Mouse (Mus musculus): ENCODE data around the gene Tmem97. TPM values are rescaled to one million over a fixed set of nuclear protein-coding genes. Genes with fewer than 3 reads are reported as not detected.

Gene Tmem97
- total RNA-seq (2023) = 1 to 10 TPM; 7.8 to 8.4 TPM

DNA sequence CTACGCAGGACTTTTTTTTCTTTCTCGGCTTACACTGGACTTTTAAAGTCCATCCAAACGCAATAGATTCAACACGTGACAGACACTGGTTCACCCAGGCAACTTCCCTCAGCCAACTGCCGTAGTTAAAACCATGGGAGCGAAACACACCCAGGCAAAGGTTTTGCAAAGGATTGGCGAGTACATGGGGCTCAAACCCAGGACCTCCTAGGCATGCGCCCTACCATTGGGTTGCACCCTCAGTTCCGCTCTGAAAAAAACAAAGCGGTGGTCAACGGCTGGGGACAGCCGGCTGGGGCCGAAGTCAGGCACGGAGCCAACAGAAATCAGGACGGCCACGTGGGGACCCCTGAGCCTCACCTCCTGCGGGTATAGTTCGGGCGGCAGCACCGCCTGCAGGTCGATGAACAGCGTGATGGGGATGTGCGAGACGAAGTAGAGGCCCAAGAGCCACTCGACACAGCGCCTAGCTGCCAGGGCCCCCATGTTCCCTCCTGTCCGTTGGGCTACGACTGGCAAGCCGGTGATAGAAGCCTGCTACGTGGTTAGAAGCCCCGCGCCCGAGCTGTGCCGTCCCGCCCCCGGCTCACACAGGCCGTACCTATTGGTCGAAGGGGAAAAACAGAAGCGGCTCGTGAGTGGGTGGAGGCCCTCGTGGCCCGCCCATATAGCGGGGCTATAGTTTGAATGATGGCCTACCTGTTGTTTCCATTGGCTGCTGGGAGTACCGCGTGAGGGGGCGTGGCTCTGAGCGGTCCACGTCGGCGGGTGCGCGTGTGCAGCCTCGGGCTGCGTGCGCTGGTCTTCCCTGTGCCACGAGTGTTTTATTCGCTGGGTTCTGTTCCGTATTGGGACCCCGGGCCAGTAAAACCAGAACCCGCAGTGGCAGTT, at the start of gene Tmem97:
Tmem97 (minus strand) TSS at position 610 of the 891 bp plus-strand sequence.

DNA sequence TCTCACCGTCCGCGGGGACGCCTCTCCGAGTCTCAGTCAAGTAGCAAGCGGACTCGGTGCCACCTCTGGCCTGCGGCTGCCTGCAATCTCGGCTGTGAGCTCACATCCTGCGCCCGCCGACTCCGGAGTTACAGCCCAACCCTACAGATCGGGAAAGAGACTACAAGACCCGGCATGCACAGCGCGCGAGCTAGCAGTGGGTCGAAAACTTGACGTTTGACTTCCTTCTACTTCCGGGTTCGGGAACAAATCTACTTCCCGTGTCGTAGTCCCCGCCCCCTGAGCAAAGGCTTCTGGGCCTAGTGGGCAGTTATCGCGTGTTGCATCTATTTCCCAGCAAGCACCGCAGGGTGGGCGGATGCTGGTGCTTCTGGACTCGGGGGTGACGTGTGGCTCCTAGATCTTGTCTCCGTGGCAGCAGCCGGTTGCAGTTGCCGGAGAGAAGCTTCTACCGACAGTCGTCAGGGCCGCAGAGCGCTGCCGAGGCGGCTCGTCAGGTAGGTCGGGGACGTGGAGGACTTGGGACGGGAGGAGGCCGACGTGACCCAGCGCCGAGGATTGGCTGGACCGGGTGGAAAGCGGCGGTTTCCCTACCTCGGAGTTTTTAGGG, 14.4 kb downstream of the Tmem97 start, which contains the start of the genes Tnfaip1 and Ift20:
Tnfaip1 (minus strand) TSS at position 253 of the 610 bp plus-strand sequence.
Ift20 (plus strand) TSS at position 282 of the 610 bp plus-strand sequence.

DNA sequence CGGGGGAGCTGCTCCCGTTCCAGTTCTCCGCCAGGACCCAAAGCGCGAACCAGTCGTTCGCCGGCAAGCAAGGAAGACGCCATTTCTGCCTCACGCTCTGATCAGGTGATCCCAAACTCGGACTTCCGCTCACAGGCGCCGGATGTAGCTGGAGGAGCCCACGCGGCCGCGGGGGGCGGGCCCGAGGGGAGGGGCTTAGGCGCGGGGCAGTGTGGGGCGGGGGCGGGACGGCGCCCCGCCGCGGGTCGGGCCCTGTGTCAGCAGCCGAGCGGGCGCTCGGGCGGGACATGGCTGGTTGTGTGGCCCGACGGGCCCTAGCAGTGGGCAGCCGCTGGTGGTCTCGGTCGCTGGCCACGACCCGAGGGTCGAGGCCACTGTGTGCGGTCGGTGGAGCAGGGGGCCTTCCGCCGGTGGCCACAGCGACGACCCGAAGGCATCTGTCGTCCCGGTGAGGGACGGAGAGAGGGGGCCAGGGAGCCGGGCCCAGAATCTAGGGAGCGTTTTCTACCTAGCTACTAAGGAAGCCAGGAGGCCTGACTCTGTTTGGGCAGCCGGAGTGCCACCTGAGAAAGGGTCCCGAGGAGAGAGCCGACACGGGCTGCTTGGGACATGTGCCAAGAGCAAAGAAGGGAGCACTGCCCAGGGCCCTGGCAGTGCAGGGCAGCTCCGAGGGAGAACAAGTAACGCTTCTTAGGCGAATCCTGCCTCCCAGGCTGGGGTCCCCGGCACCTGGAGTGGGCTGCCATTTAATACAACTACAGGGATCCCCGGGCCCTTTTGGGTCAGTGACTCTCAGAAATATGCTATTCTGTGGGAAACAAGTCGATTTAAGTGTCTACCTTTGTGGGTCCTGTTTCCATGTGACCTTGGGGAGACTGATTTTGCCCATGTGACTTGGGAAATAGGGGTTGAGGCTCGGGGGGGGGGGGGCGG, 38.3 kb downstream of the Tmem97 start, which contains the start of the genes Tmem199 and Poldip2:
Tmem199 (minus strand) TSS at position 148 of the 933 bp plus-strand sequence.
Poldip2 (plus strand) TSS at position 169 of the 933 bp plus-strand sequence.

DNA sequence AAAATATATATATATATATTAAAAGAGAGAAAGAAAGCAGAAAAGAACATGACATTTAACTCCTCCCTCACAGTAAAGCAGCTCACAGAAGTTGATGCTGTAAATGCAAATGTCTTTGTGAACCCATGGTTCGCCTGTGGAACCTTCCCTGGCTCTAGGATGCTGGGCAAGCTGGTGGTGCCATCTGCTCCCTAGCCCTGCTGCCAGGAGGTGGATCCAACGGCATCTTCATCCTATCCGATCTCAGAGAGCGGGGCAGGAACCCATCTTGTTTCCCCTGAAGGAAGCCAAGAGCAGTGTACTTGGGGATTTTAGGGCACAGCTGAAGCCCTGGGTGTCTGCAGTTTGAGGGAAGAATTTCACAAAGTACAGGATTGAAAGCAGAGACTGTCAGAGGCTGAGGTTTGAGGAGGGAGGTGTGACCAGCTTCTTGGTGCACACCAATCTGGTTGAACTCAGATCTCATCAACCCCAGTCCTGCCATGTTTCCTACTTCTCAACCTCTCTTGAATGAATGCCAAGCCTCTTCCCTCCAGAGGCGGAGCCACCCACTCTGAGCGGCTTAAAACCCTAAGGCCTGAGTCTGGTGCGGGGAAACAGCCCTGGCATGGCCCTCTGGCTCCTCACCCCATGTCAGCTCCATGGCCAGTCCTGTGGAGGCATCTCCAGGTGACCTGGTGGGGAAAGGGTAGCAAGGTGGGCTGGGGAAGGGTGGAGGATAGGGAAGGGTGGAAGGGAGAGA, 47.5 kb downstream of the Tmem97 start, which contains the start of gene Sebox:
Sebox (plus strand) TSS at position 539 of the 742 bp plus-strand sequence.

GRCm38 (mm10) chr11:78499004-78499403, 51.6 kb downstream of the Tmem97 start, which contains the start of gene Vtn:
Vtn (plus strand) TSS chr11:78499091.

GRCm38 (mm10) chr11:78497544-78498522, 52.7 kb downstream of the Tmem97 start, which contains the start of gene Sarm1:
Sarm1 (minus strand) TSS chr11:78497754.

Other genes with a start within 250 kb of the Tmem97 start
- 1 to 10 TPM; 6.5 to 7.8 TPM for gene Spag5, start 249.2 kb downstream of the Tmem97 start, total RNA-seq (2023)
- 10 to 100 TPM; 22.1 to 26.3 TPM for gene Aldoc, start 227.8 kb downstream of the Tmem97 start, total RNA-seq (2023)
- 10 to 100 TPM; 50.4 to 54.2 TPM for gene Pigs, start 222.4 kb downstream of the Tmem97 start, total RNA-seq (2023)
- gene Unc119, start 207.3 kb downstream of the Tmem97 start, total RNA-seq (2023) = 10 to 100 TPM; 15.3 to 21.9 TPM
- not detected for gene Foxn1, start 164.2 kb downstream of the Tmem97 start, total RNA-seq (2023)
- not detected for gene Slc13a2, start 128.6 kb downstream of the Tmem97 start, total RNA-seq (2023)
- 1 to 10 TPM; 1.2 to 2.2 TPM for gene Slc46a1, start 85.1 kb downstream of the Tmem97 start, total RNA-seq (2023)
- 1 to 10 TPM; 5.4 to 5.5 TPM for gene Sarm1, start 53.0 kb downstream of the Tmem97 start, total RNA-seq (2023)
- gene Vtn, start 51.7 kb downstream of the Tmem97 start, total RNA-seq (2023) = not detected
- gene Sebox, start 47.3 kb downstream of the Tmem97 start, total RNA-seq (2023) = not detected
- gene Tmem199, start 38.6 kb downstream of the Tmem97 start, total RNA-seq (2023) = 10 to 100 TPM; 21.8 to 25.1 TPM
- gene Poldip2, start 38.6 kb downstream of the Tmem97 start, total RNA-seq (2023) = 10 to 100 TPM; 34.3 to 39.1 TPM
- 10 to 100 TPM; 13.2 to 14.7 TPM for gene Tnfaip1, start 14.4 kb downstream of the Tmem97 start, total RNA-seq (2023)
- gene Ift20, start 14.4 kb downstream of the Tmem97 start, total RNA-seq (2023) = 10 to 100 TPM; 40.9 to 42.2 TPM
- gene Nlk, start 146.6 kb upstream of the Tmem97 start, total RNA-seq (2023) = 10 to 100 TPM; 84.0 to 90.8 TPM
- gene Ccnq, start 201.0 kb upstream of the Tmem97 start, total RNA-seq (2023) = 10 to 100 TPM; 22.7 to 24.5 TPM